Mouse (Mus musculus) adipocyte (in vitro differentiated cells): Measurements from ENCODE around the gene Acsl1.

Experiments used
- DNase-seq: peaks from one replicate; pipeline ENCODE4 v3.0.0-alpha.2; 2016; ENCODE audit warnings: low spot score

The Acsl1 gene

DNA sequence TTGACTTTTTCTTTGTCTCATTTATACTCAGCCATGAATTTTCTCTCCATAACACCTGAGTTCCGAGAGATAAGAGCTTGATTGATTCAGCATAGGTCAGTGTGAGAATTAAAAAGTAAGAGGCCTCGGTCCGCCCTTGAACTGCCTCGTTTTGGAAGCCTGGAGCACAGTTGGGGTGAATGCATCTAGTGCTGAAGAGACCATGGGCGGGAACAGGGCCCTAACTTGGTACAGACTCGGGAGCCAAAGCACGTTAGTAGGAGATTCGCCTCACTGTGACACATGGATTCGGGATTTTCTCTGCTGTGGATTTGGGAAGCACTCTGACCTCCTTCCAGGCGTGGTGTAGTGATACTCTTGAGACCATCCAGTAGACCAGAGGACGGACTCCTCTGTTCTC is 4.6 kb downstream of the Acsl1 start:
- DNase-seq = no peak

DNA sequence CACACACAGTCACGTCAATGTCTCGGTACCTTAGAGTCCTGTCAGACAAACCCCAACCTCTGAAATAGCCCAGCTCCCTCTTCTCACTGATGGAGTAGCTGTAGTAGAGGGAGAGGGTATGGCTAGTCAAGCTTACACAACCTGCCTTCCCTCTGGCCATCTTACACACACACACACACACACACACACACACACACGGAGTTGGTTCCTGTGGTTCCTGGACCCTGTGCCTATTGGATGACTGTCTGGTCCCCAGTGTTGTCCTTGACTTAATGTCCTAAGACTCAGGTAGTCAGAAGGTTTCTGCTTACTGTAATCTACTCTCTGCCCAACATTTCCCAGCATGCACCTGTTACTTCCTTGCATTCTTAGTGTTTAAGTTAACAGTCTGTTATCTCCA is 5.1 kb downstream of the Acsl1 start:
- no peak for DNase-seq

DNA sequence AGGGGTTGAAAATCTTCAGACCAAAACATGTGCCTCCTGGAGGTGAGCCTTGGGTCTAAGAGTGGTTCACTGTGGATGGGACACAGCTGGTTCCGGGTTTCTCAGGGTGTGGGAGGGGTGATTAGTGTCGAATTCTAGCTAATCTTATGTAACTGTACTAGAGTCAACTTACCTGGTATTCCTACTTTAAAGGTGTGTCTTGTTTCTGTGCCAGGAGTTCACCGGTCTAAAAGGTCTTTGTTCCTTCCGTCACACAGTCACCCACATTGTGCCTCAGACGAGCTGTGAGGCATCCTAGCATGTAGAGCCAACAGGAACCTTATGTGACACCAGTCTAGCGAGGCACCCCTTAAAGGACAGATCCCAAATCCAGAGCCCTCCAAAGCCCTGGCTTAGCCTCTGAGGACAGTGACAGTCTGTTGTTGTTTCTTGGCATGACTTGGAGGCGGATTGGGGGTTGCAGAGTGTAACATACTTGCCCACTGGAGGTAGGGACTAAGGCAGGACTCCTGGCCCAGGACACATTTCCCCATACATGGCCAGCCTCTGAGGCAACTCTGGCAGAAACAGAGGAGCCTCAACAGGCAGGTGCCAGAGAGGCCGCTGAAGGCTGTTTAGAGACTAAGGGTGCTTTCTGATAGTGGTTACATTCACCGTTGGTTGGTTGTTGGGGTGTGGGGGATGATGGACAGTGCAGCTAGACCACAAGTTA is 7.1 kb downstream of the Acsl1 start:
- DNase-seq = no peak

DNA sequence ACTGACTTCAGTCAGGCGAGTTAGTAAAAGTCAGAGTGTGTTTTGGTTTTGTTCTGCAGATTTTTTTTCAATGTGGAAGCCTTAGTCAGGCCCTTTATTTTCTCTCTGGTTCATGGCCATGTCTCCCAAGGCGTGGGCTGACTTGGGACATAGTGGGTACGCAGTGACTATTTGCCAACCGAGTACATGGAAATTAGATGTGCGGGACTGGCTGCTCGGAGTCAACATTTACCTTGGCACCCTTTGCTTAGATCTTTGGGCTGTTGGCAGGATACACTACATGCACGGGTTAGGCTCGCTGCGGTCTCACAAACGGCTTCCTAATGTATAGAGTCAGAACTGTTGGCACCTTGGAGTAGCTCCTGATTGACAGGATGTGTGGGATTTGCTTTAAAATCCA is 7.9 kb downstream of the Acsl1 start:
- no peak for DNase-seq

DNA sequence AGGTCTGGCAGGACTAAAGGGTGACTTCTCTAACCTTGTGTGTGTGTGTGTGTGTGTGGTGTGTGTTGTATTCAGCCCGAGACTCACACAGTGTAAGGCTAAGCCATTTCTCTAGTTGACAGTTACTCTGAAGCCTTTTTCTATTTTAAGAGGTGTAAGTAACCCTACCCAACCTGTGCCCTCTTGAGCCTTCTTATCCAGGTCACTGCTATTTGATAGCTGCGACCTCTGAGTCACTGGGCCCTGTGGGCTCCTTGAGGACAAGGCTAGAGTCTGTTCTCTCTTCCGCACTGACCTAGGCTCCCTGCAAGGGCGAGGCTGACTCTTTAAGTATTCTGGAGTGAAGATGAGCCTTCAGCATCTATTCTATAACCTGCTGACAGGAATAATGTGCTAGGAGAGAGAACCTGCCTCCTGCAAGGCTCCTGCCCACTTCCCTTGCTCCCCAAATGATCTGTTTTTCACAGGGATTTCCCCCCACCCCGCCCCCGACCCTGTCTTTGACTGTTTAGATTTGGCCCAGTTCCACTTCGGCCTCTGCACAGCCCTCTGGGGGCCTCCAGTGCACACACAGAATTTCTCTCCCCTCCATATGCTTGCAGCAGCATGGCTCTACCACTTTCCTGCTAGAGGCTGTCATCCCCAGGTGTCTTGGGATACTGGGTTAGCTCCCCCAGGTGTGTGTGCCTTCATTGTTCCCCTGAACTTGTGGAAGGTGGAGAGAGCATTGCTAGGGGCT is 9.1 kb downstream of the Acsl1 start:
- no peak for DNase-seq

DNA sequence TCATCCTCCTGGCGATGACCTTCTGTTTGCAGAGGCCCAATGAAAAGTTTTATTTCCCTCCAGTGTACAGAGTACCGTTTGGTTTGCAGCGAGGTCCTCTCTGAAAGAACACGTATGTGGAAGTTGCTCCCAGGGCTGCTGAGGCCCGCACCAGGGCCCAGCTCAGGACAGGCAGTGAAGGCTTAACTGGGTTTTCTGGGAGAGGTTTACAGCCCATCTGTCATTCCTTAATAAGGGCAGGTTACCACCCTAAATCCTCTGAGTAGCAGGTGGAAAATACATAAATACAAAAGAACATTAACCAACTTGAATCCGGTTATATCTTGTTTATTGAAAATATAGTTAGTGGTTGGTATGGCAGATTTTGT is 9.7 kb downstream of the Acsl1 start:
- DNase-seq = no peak

DNA sequence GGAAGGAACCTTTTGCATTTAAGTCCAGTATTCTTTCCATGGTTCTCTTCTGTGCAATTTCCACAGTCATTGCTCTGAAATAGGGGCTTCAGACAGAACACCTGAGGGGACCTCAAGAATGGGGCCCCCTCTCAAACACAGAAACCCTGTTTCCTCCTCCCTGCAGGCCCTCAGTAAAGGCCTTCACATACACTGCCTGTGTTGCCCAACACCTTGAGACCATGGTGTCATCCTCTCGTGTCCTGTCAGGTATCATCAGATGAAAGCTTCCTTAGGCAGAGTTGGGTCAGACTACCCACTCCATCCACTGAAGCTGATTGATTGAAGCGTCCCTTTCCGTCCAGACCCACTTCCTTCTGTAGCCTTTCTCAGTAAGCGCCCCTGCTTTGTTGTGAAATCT is 11.9 kb downstream of the Acsl1 start:
- DNase-seq = no peak

DNA sequence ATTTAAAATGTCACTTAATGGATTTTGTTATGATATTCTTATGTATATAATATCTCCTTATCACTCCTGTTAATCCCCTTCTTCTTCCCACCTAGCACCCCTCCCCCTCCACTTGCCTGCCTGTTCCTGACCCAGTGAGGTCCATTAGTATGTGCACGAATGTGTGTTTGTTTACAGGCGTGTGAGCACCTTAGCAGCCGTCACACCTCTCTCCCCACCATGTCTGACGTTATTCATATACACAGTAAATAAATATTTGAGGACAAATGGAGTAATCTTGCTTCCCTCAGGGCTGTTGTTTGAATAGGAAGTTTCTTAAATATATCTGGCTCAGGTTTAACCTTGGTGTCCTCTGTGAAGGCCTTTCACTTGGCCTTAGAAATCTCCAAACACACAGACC is 12.4 kb downstream of the Acsl1 start:
- no peak for DNase-seq

DNA sequence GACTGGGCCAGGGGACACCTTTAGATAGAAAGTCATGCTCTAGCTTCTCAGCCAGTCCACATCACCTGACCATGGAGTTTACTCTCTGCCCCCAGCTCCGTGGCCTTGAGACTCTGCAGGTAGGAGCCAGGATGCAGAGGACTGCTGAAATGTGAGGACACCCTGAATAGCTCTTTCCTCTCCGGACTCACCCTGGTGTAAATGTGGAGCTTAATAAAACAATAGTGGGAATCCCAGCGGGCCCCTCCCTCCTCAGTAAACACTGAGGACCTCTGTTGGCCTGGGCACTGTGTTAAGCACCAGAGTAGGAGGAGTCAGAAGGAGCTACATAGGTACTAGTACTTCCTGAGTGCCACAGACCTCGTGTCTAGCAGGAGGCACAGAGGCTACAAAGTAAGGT is 13.2 kb downstream of the Acsl1 start:
- DNase-seq = no peak

DNA sequence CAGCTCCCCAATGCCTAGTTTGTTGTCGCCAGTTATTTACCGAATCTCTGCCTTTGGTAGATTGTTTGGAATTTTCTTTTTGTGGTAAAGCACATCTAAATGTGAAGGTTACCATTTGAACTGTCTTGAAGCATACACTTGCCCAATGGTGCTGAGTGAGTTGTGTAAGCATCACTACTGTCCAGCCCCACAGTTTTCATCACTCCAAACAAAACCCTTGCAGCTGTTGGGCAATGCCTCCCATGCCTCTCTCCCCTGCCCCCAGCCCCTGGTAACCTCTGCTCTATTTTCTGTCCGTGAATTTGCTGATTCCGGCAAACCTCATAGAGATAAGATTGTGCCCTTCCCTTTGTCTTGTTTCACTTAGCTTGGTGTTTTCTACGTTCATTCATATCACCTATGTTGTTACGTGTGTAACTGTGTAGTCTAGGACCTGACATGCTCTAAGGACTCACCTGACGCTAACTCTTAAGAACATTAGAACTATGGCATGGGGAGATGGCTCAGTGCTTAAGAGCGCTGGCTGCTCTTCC is 14.2 kb downstream of the Acsl1 start:
- peak; percentile 70 for DNase-seq

DNA sequence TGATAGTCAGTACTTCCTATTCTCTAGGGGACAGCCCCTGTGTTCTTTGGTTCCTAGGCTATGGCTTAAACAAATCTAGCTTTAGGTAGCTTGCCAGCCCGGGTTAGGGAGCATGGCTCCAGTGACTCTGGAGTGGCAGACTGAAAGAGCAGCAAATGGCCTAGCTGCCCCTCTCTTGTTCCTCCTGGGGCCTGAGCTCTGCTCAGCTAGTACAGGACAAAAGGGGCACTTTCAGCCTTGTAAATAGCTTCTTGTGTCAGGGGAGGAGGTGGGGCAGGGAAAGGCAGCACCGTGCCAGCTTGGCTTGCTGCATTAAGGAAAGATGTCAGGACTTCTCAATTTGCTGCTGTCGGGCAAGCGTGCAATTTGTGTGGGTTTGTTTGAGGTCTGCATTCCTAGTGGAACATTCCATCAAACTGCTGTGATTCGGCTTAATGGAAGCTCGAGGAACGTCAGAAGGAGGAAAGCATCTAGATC is 17.3 kb downstream of the Acsl1 start:
- DNase-seq = no peak

DNA sequence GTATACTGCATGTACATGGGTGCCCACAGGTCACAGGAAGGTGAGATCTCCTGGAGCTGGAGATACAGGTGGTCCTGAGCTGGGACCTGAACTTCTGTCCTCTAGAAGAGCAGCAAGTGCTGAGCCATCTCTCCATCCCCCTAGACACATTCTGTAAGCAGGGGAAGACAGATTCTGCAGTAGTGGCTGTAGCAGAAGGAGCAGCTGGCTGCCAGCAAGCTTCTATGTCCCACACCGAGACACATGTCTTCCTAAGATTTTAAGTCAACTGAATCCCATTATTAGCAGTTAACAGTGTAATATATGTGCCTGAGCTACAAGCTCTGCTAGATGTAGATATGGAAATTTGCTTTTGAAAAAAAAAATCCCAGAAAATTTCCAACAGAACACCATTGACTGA is 18.4 kb downstream of the Acsl1 start:
- DNase-seq = no peak

DNA sequence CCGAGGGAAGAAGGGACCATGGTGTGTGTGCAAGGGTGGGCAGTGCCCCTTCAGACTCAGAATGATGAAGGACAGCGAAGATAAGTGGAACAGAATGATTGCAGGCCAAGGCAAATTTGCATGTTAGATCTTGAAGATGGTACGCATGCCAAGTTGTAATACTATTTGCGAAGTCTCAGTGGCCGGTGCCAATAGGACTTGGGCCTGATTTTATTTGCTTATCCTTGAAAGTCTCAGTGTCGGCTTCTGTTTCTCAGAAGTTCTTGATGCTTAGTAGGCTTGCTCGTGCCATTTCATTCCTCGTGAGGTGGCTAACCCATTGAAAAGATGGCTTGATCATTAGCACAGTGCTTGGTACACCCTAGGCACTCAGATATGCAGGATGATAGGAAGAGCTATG is 19.4 kb downstream of the Acsl1 start:
- no peak for DNase-seq

DNA sequence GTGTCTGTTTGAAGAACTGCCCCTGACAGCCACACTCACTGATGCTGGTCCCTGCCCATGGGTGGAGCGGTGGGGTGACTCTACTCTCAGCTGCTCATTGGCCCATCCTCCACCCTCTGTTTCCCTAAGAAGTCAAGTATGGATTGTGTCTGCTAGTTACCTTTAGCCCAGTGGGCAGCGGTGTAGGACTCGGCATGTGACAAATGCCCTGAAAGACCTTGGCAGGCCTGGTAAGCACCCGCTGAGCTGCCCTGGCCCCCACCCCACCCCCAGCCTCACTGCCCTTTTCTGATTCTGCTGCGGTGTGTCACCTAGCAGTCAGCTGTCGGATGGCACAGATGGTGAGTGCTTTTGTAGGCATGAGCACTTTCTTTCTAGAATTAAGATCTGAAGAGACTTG is 20.0 kb downstream of the Acsl1 start:
- no peak for DNase-seq

DNA sequence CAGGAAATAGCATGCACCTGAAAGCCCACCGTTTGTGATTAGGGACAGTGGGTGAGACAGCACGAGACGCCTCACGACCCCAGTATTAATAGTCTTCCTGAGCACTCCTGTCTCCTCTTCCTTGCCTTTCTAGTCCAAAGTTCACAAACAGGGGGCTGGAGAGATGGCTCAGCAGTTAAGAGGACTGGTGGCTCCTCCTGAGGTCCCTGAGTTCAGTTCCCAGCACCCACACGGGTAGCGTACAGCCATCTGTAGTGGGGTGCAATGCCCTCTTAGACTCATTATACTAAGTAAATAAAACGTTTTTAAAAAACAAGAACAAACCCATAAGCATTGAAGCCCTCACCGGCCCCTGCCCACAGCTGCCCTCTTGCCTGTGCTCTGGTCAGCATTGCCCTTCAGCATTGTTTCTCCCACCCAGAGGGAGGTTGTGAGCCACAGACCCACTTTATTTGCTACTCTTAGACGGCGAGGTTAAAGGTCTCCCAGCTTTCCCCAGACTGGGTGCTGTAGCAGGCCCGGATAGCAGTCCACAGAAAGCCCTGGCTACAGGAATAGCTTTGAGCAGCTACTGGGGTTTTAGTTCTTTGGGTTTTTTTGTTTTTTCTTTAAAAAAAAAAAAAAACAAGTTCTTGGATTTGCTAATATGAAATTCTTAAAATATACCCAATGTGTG is 22.8 kb downstream of the Acsl1 start:
- DNase-seq = no peak

DNA sequence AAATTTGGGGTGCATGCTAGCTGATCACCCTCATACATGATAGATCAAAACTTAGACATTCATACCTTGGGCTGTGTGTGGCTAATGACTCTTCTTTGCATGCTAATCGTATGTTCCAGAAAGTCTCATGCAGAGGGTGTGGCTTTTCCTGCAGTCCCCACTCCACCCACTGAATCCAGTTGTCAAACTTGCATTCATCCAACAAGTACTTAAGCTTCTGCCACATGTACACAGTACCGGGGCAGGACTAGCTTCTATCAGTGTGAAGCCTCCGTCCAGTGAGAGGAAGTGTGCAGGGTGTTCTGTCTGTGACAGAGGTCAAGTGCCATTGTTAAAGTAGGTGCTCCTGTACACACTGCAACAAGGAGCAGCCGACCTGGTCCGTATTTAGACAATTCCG is 26.0 kb downstream of the Acsl1 start:
- DNase-seq = no peak

DNA sequence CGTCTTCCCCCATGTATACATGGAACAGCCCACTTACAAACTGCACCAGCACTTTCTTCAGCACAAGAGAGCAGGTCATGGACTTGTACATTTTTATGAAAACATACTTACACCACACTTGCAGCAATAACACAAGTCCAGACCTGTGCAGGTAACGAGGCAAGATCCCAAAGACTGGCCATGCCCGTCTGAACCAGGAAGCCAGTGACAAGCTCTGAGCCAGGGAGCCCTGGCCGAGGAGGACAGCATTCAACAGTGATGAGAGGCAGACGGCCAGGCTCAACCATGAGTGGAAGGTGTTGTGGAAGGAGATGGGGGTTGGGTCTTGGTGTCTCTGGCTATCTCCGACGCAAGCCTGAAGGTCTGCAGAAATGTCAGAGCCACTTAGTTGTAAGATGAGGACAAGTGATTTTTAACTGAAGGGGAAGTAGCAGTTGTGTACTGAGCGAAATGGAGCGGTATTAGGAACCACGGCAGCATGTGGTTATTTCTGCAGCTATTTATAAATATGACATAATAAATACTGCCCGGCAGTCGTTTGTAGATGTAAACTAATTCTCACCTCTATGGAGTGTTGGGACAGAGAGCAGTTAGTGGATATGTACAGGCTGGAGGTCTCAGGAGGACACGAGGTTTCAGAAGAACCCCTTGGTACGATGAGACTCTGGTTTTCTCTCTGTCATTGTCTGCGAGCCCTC is 26.6 kb downstream of the Acsl1 start:
- no peak for DNase-seq

DNA sequence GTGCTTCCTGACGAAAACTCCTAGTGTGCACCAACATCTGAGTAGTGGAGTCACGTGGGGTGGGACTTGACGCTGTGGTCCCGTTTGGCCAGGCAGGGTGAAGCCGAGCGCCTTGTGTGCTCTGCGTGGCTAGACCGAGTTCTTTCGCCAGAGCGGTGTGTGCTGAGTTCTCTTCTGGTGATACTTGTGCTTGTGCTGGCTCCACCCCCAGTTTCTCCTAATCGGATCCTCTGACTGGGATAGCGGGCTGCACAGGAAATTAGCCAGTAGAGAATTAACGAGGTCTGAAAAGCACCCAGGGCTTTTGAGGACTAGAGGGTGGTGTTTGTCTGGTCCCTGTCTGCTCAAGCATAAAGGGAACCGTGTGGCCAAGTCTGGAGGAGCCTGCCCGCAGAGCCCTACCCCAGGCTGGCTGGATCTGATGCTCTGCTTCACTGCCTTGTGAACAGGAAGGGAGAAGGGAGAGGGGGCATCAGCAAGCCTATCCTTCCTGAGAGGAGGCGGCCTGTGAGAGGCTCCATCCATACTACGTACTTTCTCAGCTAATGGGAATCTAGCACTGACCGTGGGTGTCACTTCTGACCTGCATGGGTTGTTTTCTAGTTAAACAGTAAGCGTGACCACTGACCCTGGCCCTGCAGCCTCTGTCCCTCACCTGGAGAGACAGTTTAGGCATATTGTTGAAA is 28.7 kb downstream of the Acsl1 start:
- DNase-seq = no peak

DNA sequence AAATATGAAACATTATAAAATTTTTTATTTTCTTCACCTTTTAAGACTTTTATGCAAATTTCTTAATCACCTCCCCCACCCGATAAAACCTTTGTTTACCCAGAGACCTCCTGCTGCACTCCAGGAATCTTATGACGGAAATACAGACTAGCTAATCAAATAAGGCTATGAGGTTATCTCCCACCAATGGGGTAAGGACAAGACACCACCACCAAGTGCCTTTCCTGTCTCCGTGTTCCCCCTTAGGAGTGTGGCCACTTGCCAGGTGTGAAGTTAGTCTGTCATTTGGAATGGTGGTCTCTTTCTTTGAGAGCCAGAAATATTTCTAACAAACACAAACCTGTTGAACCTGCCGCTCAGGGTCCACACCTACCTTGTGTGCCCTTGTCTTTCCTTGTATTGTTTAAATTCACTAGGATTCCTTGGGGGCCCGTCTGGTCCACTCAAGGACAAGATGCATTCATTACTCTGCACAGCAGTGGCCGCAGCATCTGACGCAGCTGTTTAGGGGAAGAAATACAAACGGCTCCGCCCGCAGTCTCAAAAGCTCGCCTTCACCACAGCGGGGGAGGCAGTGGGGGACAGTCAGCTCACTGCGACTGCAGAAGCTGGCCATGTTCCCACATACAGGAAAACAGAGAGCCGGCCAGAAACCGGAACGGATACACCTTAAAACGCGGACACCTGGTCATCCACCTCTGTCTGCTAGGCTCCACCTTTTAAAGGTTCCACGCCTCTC is 31.7 kb downstream of the Acsl1 start:
- no peak for DNase-seq

DNA sequence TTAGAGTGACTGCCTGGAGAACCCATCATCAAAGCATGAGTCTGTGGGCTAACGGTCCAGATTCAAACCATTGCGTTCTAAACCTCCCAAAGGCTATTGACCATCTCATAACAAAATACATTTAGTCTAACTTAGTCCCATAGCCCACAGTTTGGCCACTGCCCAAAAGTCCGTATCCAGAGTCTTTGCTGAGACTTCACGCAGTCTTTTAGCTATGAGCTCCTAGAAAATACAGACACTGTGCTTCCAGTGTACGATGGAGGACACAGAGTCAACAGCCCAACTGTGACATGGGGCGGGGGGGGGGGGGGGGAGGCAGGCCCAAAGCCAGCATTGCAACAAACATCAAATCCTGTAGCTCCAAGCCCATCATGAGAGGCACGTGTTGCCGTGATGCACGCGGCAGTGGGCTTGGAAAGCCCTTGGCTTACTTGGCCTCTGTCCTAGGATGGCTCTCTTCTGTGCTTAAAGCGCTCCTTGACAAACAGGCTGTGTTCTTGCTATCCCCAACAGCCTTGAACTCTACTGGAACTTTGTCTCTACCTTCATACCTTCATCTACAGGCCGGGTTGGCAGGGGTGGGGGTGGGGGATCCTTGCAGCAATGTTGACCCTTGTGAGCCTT is 32.3 kb downstream of the Acsl1 start:
- DNase-seq = no peak

DNA sequence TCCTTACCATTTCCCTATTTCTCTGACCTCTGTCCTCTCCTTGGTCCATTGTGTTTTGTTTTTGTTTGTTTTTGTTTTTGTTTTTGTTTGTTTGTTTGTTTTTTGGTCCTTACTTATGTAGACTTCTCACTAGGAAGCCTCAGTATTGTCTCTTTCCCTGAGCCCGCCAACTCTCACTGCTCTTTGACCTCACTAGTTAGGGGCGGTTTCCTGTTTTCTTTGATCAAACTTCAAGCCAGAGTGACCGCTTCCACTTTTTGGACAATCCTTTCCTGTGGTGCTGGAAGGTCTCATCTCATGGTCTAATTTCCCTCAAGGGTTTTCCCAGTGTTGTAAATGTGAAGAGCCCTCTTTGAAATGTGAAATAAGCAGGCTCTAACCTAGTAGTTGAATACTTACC is 33.4 kb downstream of the Acsl1 start:
- no peak for DNase-seq
